Mouse (Mus musculus): ENCODE results near the gene Cacng4. TPM values are rescaled to one million over a fixed set of nuclear protein-coding genes. Genes with fewer than 3 reads are reported as not detected.

Cacng4 gene
- polyA plus RNA-seq, 1 experiment from 2014 or later, result 0.08 TPM

- Histone ChIP-seq H3K36me3 (replicated peaks) (no peaks in the 10 kb centered on the region), H3K4me3 (replicated peaks) (no peak overlapping the region), H3K4me1 (replicated peaks) (no peaks in the 10 kb centered on the region), H3K9me3 (replicated peaks) (no peaks in the 10 kb centered on the region), H3K27ac (replicated peaks) (no peak overlapping the region), H3K27me3 (no peaks in the 10 kb centered on the region), H3K4me2 (no peak overlapping the region), H3K9ac (no peak overlapping the region)
- no peak for ATAC-seq (ENCODE audit: insufficient read depth)
- WGBS (ENCODE audit: insufficient replicate concordance), result 43% methylated on average over 3 of the region's 3 CpGs
Measured at GRCm38 (mm10) chr11:107710379-107710778, 84.0 kb downstream of the Cacng4 start.

- no peak for ATAC-seq (ENCODE audit: insufficient read depth)
- no peak overlapping the region for H3K9ac ChIP-seq
- no peak overlapping the region for H3K4me2 ChIP-seq
- H3K27ac ChIP-seq (replicated peaks), result no peak overlapping the region
- peaks cover 5% of the 10 kb centered on the region; the same call in 1 of the 2 replicates for H3K27me3 ChIP-seq
- H3K4me1 ChIP-seq (replicated peaks), result no peaks in the 10 kb centered on the region
- no peaks in the 10 kb centered on the region for H3K9me3 ChIP-seq (replicated peaks)
- no peaks in the 10 kb centered on the region for H3K36me3 ChIP-seq (replicated peaks)
- 61% methylated on average over 20 of the region's 20 CpGs for WGBS (ENCODE audit: insufficient replicate concordance)
- no peak overlapping the region for H3K4me3 ChIP-seq (replicated peaks)
Measured at GRCm38 (mm10) chr11:107707897-107708610, 86.3 kb downstream of the Cacng4 start.

- Histone ChIP-seq H3K4me2 (no peak overlapping the region), H3K9ac (no peak overlapping the region), H3K36me3 (replicated peaks) (no peaks in the 10 kb centered on the region), H3K9me3 (replicated peaks) (no peaks in the 10 kb centered on the region), H3K27ac (replicated peaks) (no peak overlapping the region), H3K4me1 (replicated peaks) (no peaks in the 10 kb centered on the region), H3K27me3 (peaks cover 5% of the 10 kb centered on the region; the same call in 1 of the 2 replicates), H3K4me3 (replicated peaks) (no peak overlapping the region)
- no peak for ATAC-seq (ENCODE audit: insufficient read depth)
- WGBS (ENCODE audit: insufficient replicate concordance), result 57% methylated on average over 11 of the region's 11 CpGs
Measured at GRCm38 (mm10) chr11:107705476-107706074, 88.8 kb downstream of the Cacng4 start.

- no peak overlapping the region for H3K4me3 ChIP-seq (replicated peaks)
- no peak overlapping the region for H3K4me2 ChIP-seq
- H3K36me3 ChIP-seq (replicated peaks), result no peaks in the 10 kb centered on the region
- no peaks in the 10 kb centered on the region for H3K9me3 ChIP-seq (replicated peaks)
- H3K27me3 ChIP-seq, result peaks cover 5% of the 10 kb centered on the region; the same call in 1 of the 2 replicates
- no peaks in the 10 kb centered on the region for H3K4me1 ChIP-seq (replicated peaks)
- H3K27ac ChIP-seq (replicated peaks), result no peak overlapping the region
- no peak for ATAC-seq (ENCODE audit: insufficient read depth)
- 65% methylated on average over 6 of the region's 6 CpGs for WGBS (ENCODE audit: insufficient replicate concordance)
- no peak overlapping the region for H3K9ac ChIP-seq
Measured at GRCm38 (mm10) chr11:107705060-107705459, 89.3 kb downstream of the Cacng4 start.

- no peaks in the 10 kb centered on the region for H3K36me3 ChIP-seq (replicated peaks)
- H3K4me1 ChIP-seq (replicated peaks), result no peaks in the 10 kb centered on the region
- H3K27ac ChIP-seq (replicated peaks), result no peak overlapping the region
- H3K4me3 ChIP-seq (replicated peaks), result no peak overlapping the region
- no peak overlapping the region for H3K4me2 ChIP-seq
- H3K9me3 ChIP-seq (replicated peaks), result no peaks in the 10 kb centered on the region
- WGBS (ENCODE audit: insufficient replicate concordance), result 51% methylated on average over 27 of the region's 27 CpGs
- peaks cover 5% of the 10 kb centered on the region; the same call in 1 of the 2 replicates for H3K27me3 ChIP-seq
- H3K9ac ChIP-seq, result no peak overlapping the region
- ATAC-seq (ENCODE audit: insufficient read depth), result no peak; the same call in 1 of the 2 replicates
Measured at GRCm38 (mm10) chr11:107703272-107704134, 90.9 kb downstream of the Cacng4 start.

- ATAC-seq (ENCODE audit: insufficient read depth), result no peak
- H3K9ac ChIP-seq, result no peak overlapping the region
- no peaks in the 10 kb centered on the region for H3K4me1 ChIP-seq (replicated peaks)
- no peak overlapping the region for H3K4me2 ChIP-seq
- WGBS (ENCODE audit: insufficient replicate concordance), result 73% methylated on average over 4 of the region's 4 CpGs
- no peak overlapping the region for H3K4me3 ChIP-seq (replicated peaks)
- H3K36me3 ChIP-seq (replicated peaks), result no peaks in the 10 kb centered on the region
- no peaks in the 10 kb centered on the region for H3K9me3 ChIP-seq (replicated peaks)
- peaks cover 5% of the 10 kb centered on the region for H3K27me3 ChIP-seq
- no peak overlapping the region for H3K27ac ChIP-seq (replicated peaks)
Measured at GRCm38 (mm10) chr11:107699967-107700366, 94.4 kb downstream of the Cacng4 start.

GRCm38 (mm10) chr11:107693338-107693737 lies 101.0 kb downstream of the Cacng4 start:
- H3K4me1 ChIP-seq (replicated peaks), result no peaks in the 10 kb centered on the region
- WGBS (ENCODE audit: insufficient replicate concordance), result 12% methylated on average over 6 of the region's 6 CpGs
- no peaks in the 10 kb centered on the region for H3K36me3 ChIP-seq (replicated peaks)
- no peaks in the 10 kb centered on the region; the same call in 1 of the 2 replicates for H3K27me3 ChIP-seq
- H3K9me3 ChIP-seq (replicated peaks), result no peaks in the 10 kb centered on the region
- H3K27ac ChIP-seq (replicated peaks), result no peak overlapping the region
- no peak overlapping the region for H3K4me3 ChIP-seq (replicated peaks)
- H3K4me2 ChIP-seq, result no peak overlapping the region
- H3K9ac ChIP-seq, result no peak overlapping the region
- ATAC-seq (ENCODE audit: insufficient read depth), result no peak

GRCm38 (mm10) chr11:107691569-107691968 lies 102.8 kb downstream of the Cacng4 start:
- Histone ChIP-seq H3K4me3 (replicated peaks) (no peak overlapping the region), H3K4me1 (replicated peaks) (peaks cover 2% of the 10 kb centered on the region; the same call in 1 of the 2 replicates), H3K27ac (replicated peaks) (no peak overlapping the region), H3K9ac (no peak overlapping the region), H3K4me2 (no peak overlapping the region), H3K36me3 (replicated peaks) (peaks cover 2% of the 10 kb centered on the region), H3K27me3 (no peaks in the 10 kb centered on the region; the same call in 1 of the 2 replicates), H3K9me3 (replicated peaks) (no peaks in the 10 kb centered on the region)
- 52% methylated on average over 8 of the region's 8 CpGs for WGBS (ENCODE audit: insufficient replicate concordance)
- no peak for ATAC-seq (ENCODE audit: insufficient read depth)

GRCm38 (mm10) chr11:107688480-107688879 lies 105.9 kb downstream of the Cacng4 start:
- peaks cover 11% of the 10 kb centered on the region for H3K36me3 ChIP-seq (replicated peaks)
- WGBS (ENCODE audit: insufficient replicate concordance), result 82% methylated on average over 10 of the region's 10 CpGs
- H3K4me1 ChIP-seq (replicated peaks), result peaks cover 2% of the 10 kb centered on the region; the same call in 1 of the 2 replicates
- no peak overlapping the region for H3K4me2 ChIP-seq
- H3K27me3 ChIP-seq, result no peaks in the 10 kb centered on the region
- no peak overlapping the region for H3K4me3 ChIP-seq (replicated peaks)
- H3K27ac ChIP-seq (replicated peaks), result no peak overlapping the region
- H3K9ac ChIP-seq, result no peak overlapping the region
- no peaks in the 10 kb centered on the region for H3K9me3 ChIP-seq (replicated peaks)
- peak; percentile 42; the same call in 1 of the 2 replicates for ATAC-seq (ENCODE audit: insufficient read depth)

GRCm38 (mm10) chr11:107686290-107686689 lies 108.1 kb downstream of the Cacng4 start:
- no peak for ATAC-seq (ENCODE audit: insufficient read depth)
- no peak overlapping the region for H3K4me2 ChIP-seq
- H3K27me3 ChIP-seq, result no peaks in the 10 kb centered on the region
- H3K36me3 ChIP-seq (replicated peaks), result peaks cover 15% of the 10 kb centered on the region
- 85% methylated on average over 20 of the region's 20 CpGs for WGBS (ENCODE audit: insufficient replicate concordance)
- peaks cover 2% of the 10 kb centered on the region; the same call in 1 of the 2 replicates for H3K4me1 ChIP-seq (replicated peaks)
- H3K27ac ChIP-seq (replicated peaks), result no peak overlapping the region
- no peak overlapping the region for H3K9ac ChIP-seq
- no peak overlapping the region for H3K4me3 ChIP-seq (replicated peaks)
- no peaks in the 10 kb centered on the region for H3K9me3 ChIP-seq (replicated peaks)

Measured in liver, embryonic 15.5 days (tissue).